Mouse (Mus musculus) liver, embryonic 15.5 days (tissue): Measurements from ENCODE around the gene Hist1h2ak. TPM values are rescaled to one million over a fixed set of nuclear protein-coding genes. Genes with fewer than 3 reads are reported as not detected.

Source experiments
- microRNA-seq: library from miRNA; unstranded; fragments of <30 nt; microRNA quantifications from one replicate; pipeline ENCODE4, GENCODE M21; 2016
- polyA plus RNA-seq: library from polyadenylated mRNA; unstranded; fragments of >200 nt; fragmentation: Nextera tagmentation; extraction: Ambion mirVana; gene quantifications from 2 replicates; pipeline ENCODE4 v1.2.1, GENCODE M21; 2015

Gene Hist1h2ak
- polyA plus RNA-seq, 1 experiment from 2014 or later = 47.8 TPM

Small RNA genes within 50 kb of the gene (microRNA-seq; reads per million reads assigned to microRNA genes)
- gene Gm44346 = 1.0 reads per million
- not detected for gene Gm44357
- not detected for gene Gm44367
- 0.76 reads per million for gene Gm44454

Other genes starting within 250 kb of the Hist1h2ak start
- gene Zkscan8, start 222.7 kb downstream of the Hist1h2ak start, polyA plus RNA-seq = 1.1 and 1.2 TPM in 2 replicates
- gene Olfr1366, start 211.0 kb downstream of the Hist1h2ak start, polyA plus RNA-seq = not detected in 2 replicates
- gene Olfr1535, start 193.9 kb downstream of the Hist1h2ak start, polyA plus RNA-seq = not detected in 2 replicates
- gene Olfr1364, start 172.1 kb downstream of the Hist1h2ak start, polyA plus RNA-seq = not detected in 2 replicates
- not detected in 2 replicates for gene Olfr1362, start 139.8 kb downstream of the Hist1h2ak start, polyA plus RNA-seq
- not detected in 2 replicates for gene Olfr11, start 111.3 kb downstream of the Hist1h2ak start, polyA plus RNA-seq
- gene Olfr1361, start 90.4 kb downstream of the Hist1h2ak start, polyA plus RNA-seq = not detected in 2 replicates
- not detected in 2 replicates for gene Olfr1360, start 76.4 kb downstream of the Hist1h2ak start, polyA plus RNA-seq
- not detected in 2 replicates for gene Olfr1359, start 55.7 kb downstream of the Hist1h2ak start, polyA plus RNA-seq
- 3.2 and 3.4 TPM in 2 replicates for gene Hist1h2bl, start 37.7 kb downstream of the Hist1h2ak start, polyA plus RNA-seq
- 6.7 and 19.9 TPM in 2 replicates for gene Hist1h2ai, start 37.4 kb downstream of the Hist1h2ak start, polyA plus RNA-seq
- 4.3 and 10.4 TPM in 2 replicates for gene Hist1h3h, start 36.2 kb downstream of the Hist1h2ak start, polyA plus RNA-seq
- gene Hist1h2bm, start 31.8 kb downstream of the Hist1h2ak start, polyA plus RNA-seq = 7.6 and 8.8 TPM in 2 replicates
- 0.86 and 0.88 TPM in 2 replicates for gene Hist1h4j, start 18.8 kb downstream of the Hist1h2ak start, polyA plus RNA-seq
- gene Hist1h4k, start 3.3 kb downstream of the Hist1h2ak start, polyA plus RNA-seq = 4.0 and 6.0 TPM in 2 replicates
- gene Hist1h2bn, start 296 bp upstream of the Hist1h2ak start, polyA plus RNA-seq = 7.6 and 11.2 TPM in 2 replicates
- 32.9 and 34.2 TPM in 2 replicates for gene Hist1h1b, start 26.8 kb upstream of the Hist1h2ak start, polyA plus RNA-seq
- 144 and 178 TPM in 2 replicates for gene Hist1h3i, start 29.5 kb upstream of the Hist1h2ak start, polyA plus RNA-seq
- gene Hist1h2an, start 33.4 kb upstream of the Hist1h2ak start, polyA plus RNA-seq = 10.9 and 14.7 TPM in 2 replicates
- gene Hist1h2bp, start 33.6 kb upstream of the Hist1h2ak start, polyA plus RNA-seq = 5.4 and 6.8 TPM in 2 replicates
- gene Hist1h2bq, start 56.4 kb upstream of the Hist1h2ak start, polyA plus RNA-seq = 25.1 and 27.6 TPM in 2 replicates
- 1.1 TPM in 1 of 2 replicates, not detected in the other for gene Hist1h2ao, start 56.6 kb upstream of the Hist1h2ak start, polyA plus RNA-seq
- not detected in 2 replicates for gene Hist1h4m, start 57.9 kb upstream of the Hist1h2ak start, polyA plus RNA-seq
- gene Hist1h4n, start 78.4 kb upstream of the Hist1h2ak start, polyA plus RNA-seq = 26.6 and 33.7 TPM in 2 replicates
- 3,475 and 4,316 TPM in 2 replicates for gene Hist1h2ap, start 79.7 kb upstream of the Hist1h2ak start, polyA plus RNA-seq
- gene Hist1h2br, start 79.9 kb upstream of the Hist1h2ak start, polyA plus RNA-seq = 25.5 and 29.5 TPM in 2 replicates
- gene Zfp184, start 191.3 kb upstream of the Hist1h2ak start, polyA plus RNA-seq = 0.59 and 0.71 TPM in 2 replicates
- not detected in 2 replicates for gene Pom121l2, start 227.4 kb upstream of the Hist1h2ak start, polyA plus RNA-seq